Mouse (Mus musculus) cerebellum, adult 8-10 months (tissue): ENCODE data around the gene Mtmr12.

Experiments
- DNase-seq: peaks from one replicate; pipeline ENCODE4 v3.0.0; 2022

The Mtmr12 gene

GRCm38 (mm10) chr15:12236961-12237360 is 32.1 kb downstream of the Mtmr12 start:
- DNase-seq, result no peak

- no peak for DNase-seq
Measured at GRCm38 (mm10) chr15:12237539-12237938, 32.7 kb downstream of the Mtmr12 start.

GRCm38 (mm10) chr15:12238337-12238736 is 33.5 kb downstream of the Mtmr12 start:
- no peak for DNase-seq

- DNase-seq, result no peak
Measured at GRCm38 (mm10) chr15:12240705-12241328, 36.0 kb downstream of the Mtmr12 start.

GRCm38 (mm10) chr15:12243792-12244191 is 39.0 kb downstream of the Mtmr12 start:
- no peak for DNase-seq

GRCm38 (mm10) chr15:12245580-12246359 is 40.9 kb downstream of the Mtmr12 start:
- DNase-seq, result no peak

GRCm38 (mm10) chr15:12246360-12247158 is 41.7 kb downstream of the Mtmr12 start:
- no peak for DNase-seq

- no peak for DNase-seq
Measured at GRCm38 (mm10) chr15:12247159-12247603, 42.4 kb downstream of the Mtmr12 start.

GRCm38 (mm10) chr15:12248279-12248678 is 43.5 kb downstream of the Mtmr12 start:
- DNase-seq, result peak; percentile 43

GRCm38 (mm10) chr15:12250350-12250749 is 45.5 kb downstream of the Mtmr12 start:
- no peak for DNase-seq

GRCm38 (mm10) chr15:12251416-12252140 is 46.8 kb downstream of the Mtmr12 start:
- no peak for DNase-seq

GRCm38 (mm10) chr15:12252141-12252489 is 47.3 kb downstream of the Mtmr12 start:
- DNase-seq, result no peak

GRCm38 (mm10) chr15:12257730-12258494 is 53.1 kb downstream of the Mtmr12 start:
- DNase-seq, result no peak

GRCm38 (mm10) chr15:12263056-12263455 is 58.2 kb downstream of the Mtmr12 start:
- DNase-seq, result no peak

GRCm38 (mm10) chr15:12266460-12266859 is 61.6 kb downstream of the Mtmr12 start:
- DNase-seq, result no peak

- peak; percentile 70 for DNase-seq
Measured at GRCm38 (mm10) chr15:12268021-12268420, 63.2 kb downstream of the Mtmr12 start.

GRCm38 (mm10) chr15:12271340-12271739 is 66.5 kb downstream of the Mtmr12 start:
- no peak for DNase-seq

GRCm38 (mm10) chr15:12273325-12274052 is 68.7 kb downstream of the Mtmr12 start:
- DNase-seq, result no peak

- no peak for DNase-seq
Measured at GRCm38 (mm10) chr15:12274053-12274769, 69.4 kb downstream of the Mtmr12 start.

GRCm38 (mm10) chr15:12275091-12275623 is 70.3 kb downstream of the Mtmr12 start:
- DNase-seq, result no peak
